8 mouse cellular contexts compared by ENCODE assay signal in genomic region chr9:48267028-48267441, GRCm38 (mm10).
DNase-seq lines count a peak whose midpoint lies in the region; ATAC-seq and TF ChIP-seq lines count a peak whose summit lies in the region.

No protein-coding gene starts in this region.

- no peak for TF ChIP-seq CTCF in cortical plate, adult 2 months (IDR thresholded peaks at IDR 0.05; ENCODE audit: extremely low read depth, insufficient read depth, low read length)

- peak overlapping the region; percentile 56 for H3K9ac ChIP-seq in hindbrain, embryonic 16.5 days (ENCODE audit: low read depth, low read length)
- peak overlapping the region; percentile 67 for H3K9ac ChIP-seq in limb, embryonic 13.5 days
- peak overlapping the region; percentile 64 for H3K9ac ChIP-seq in midbrain, embryonic 11.5 days (ENCODE audit: low read length)
- peak overlapping the region; percentile 8; the same call in 1 of the 2 replicates for H3K9ac ChIP-seq in stomach, embryonic 15.5 days

- no peaks in the 10 kb centered on the region for H3K36me3 ChIP-seq in hindbrain, embryonic 16.5 days (ENCODE audit: control insufficient read depth, insufficient read depth, low read length)
- no peaks in the 10 kb centered on the region for H3K36me3 ChIP-seq in limb, embryonic 13.5 days
- no peaks in the 10 kb centered on the region for H3K36me3 ChIP-seq in midbrain, embryonic 11.5 days (ENCODE audit: control insufficient read depth, insufficient read depth, low read length)
- H3K36me3 ChIP-seq in stomach, embryonic 15.5 days: no peaks in the 10 kb centered on the region

- H3K9me3 ChIP-seq in hindbrain, embryonic 16.5 days (ENCODE audit: control insufficient read depth, low read length): no peaks in the 10 kb centered on the region
- no peaks in the 10 kb centered on the region for H3K9me3 ChIP-seq in limb, embryonic 13.5 days
- no peaks in the 10 kb centered on the region for H3K9me3 ChIP-seq in midbrain, embryonic 11.5 days (ENCODE audit: control insufficient read depth, low read length)
- no peaks in the 10 kb centered on the region for H3K9me3 ChIP-seq in stomach, embryonic 15.5 days

- H3K27me3 ChIP-seq in hindbrain, embryonic 16.5 days (replicated peaks; ENCODE audit: control insufficient read depth, insufficient read depth, low read length): no peaks in the 10 kb centered on the region
- peaks cover 9% of the 10 kb centered on the region for H3K27me3 ChIP-seq in limb, embryonic 13.5 days
- H3K27me3 ChIP-seq in midbrain, embryonic 11.5 days (ENCODE audit: control insufficient read depth, insufficient read depth, low read length): no peaks in the 10 kb centered on the region
- H3K27me3 ChIP-seq in stomach, embryonic 15.5 days (replicated peaks): no peaks in the 10 kb centered on the region

- under 1% methylated on average over 16 of the region's 16 CpGs for WGBS in hindbrain, embryonic 16.5 days
- 0% methylated on average over 16 of the region's 16 CpGs for WGBS in limb, embryonic 13.5 days
- 2% methylated on average over 16 of the region's 16 CpGs for WGBS in midbrain, embryonic 11.5 days
- WGBS in stomach, embryonic 15.5 days: 3% methylated on average over 16 of the region's 16 CpGs

- peak; percentile 40 for DNase-seq in ovary, adult 18-20 months (ENCODE audit: low spot score)
- DNase-seq in ovary, postnatal 14 days (ENCODE audit: low spot score): no peak
- DNase-seq in gastrocnemius, postnatal 10 days: peak; percentile 17
- DNase-seq in midbrain, embryonic 11.5 days (ENCODE audit: low spot score, missing footprints): peak; percentile 97

- no peaks in the 10 kb centered on the region for H3K4me1 ChIP-seq in cortical plate, adult 2 months (ENCODE audit: control insufficient read depth, insufficient read depth, low read length)
- H3K4me1 ChIP-seq in hindbrain, embryonic 16.5 days (ENCODE audit: control insufficient read depth, insufficient read depth, low read depth, low read length): peaks cover 3% of the 10 kb centered on the region; the same call in 1 of the 2 replicates
- peaks cover 10% of the 10 kb centered on the region; the same call in 1 of the 2 replicates for H3K4me1 ChIP-seq in limb, embryonic 13.5 days
- H3K4me1 ChIP-seq in midbrain, embryonic 11.5 days (ENCODE audit: control insufficient read depth, insufficient read depth, low read length): peaks cover 4% of the 10 kb centered on the region; the same call in 1 of the 2 replicates
- H3K4me1 ChIP-seq in stomach, embryonic 15.5 days: no peaks in the 10 kb centered on the region

- peak overlapping the region; percentile 94 for H3K4me2 ChIP-seq in hindbrain, embryonic 16.5 days (ENCODE audit: low read length)
- H3K4me2 ChIP-seq in limb, embryonic 13.5 days (replicated peaks): peak overlapping the region; percentile 91
- H3K4me2 ChIP-seq in midbrain, embryonic 11.5 days: peak overlapping the region; percentile 89
- peak overlapping the region; percentile 95 for H3K4me2 ChIP-seq in stomach, embryonic 15.5 days

- TF ChIP-seq POLR2A in cortical plate, adult 2 months (IDR thresholded peaks at IDR 0.05; ENCODE audit: extremely low read depth, insufficient read depth, low read length): no peak

- H3K4me3 ChIP-seq in cortical plate, adult 2 months (ENCODE audit: insufficient read depth, low read length): peak overlapping the region; percentile 49
- H3K4me3 ChIP-seq in hindbrain, embryonic 16.5 days (ENCODE audit: low read length): peak overlapping the region; percentile 47
- H3K4me3 ChIP-seq in limb, embryonic 13.5 days: peak overlapping the region; percentile 52
- peak overlapping the region; percentile 42 for H3K4me3 ChIP-seq in midbrain, embryonic 11.5 days (ENCODE audit: low read depth, low read length)
- peak overlapping the region; percentile 49 for H3K4me3 ChIP-seq in stomach, embryonic 15.5 days (replicated peaks)

- ATAC-seq in hindbrain, embryonic 16.5 days: peak; percentile 91
- peak; percentile 84 for ATAC-seq in limb, embryonic 13.5 days (ENCODE audit: low FRiP score, low read depth)
- peak; percentile 86 for ATAC-seq in midbrain, embryonic 11.5 days (ENCODE audit: low FRiP score)
- ATAC-seq in stomach, embryonic 15.5 days (ENCODE audit: insufficient read depth, low FRiP score, low read depth): peak; percentile 84

- no peak overlapping the region for H3K27ac ChIP-seq in cortical plate, adult 2 months (ENCODE audit: insufficient read depth, low read length)
- peak overlapping the region; percentile 51; the same call in 1 of the 2 replicates for H3K27ac ChIP-seq in hindbrain, embryonic 16.5 days (ENCODE audit: low read depth, low read length)
- H3K27ac ChIP-seq in limb, embryonic 13.5 days: no peak overlapping the region
- no peak overlapping the region for H3K27ac ChIP-seq in midbrain, embryonic 11.5 days (ENCODE audit: low read depth, low read length)
- H3K27ac ChIP-seq in stomach, embryonic 15.5 days: no peak overlapping the region; the same call in 1 of the 2 replicates

Comparison
In these comparisons a context has a peak if more than half of its experiments do, and no peak if none do; other contexts are left out.
1. H3K9ac ChIP-seq: peak in every context shown above with its lines; median percentile 67 in limb, embryonic 13.5 days; 64 in midbrain, embryonic 11.5 days; 56 in hindbrain, embryonic 16.5 days; 8 in stomach, embryonic 15.5 days.